Mouse (Mus musculus): ENCODE results near the gene Srek1ip1. TPM values are rescaled to one million over a fixed set of nuclear protein-coding genes. Genes with fewer than 3 reads are reported as not detected.

Gene Srek1ip1
- polyA plus RNA-seq, 1 experiment from 2014 or later, result 12.9 TPM

DNA sequence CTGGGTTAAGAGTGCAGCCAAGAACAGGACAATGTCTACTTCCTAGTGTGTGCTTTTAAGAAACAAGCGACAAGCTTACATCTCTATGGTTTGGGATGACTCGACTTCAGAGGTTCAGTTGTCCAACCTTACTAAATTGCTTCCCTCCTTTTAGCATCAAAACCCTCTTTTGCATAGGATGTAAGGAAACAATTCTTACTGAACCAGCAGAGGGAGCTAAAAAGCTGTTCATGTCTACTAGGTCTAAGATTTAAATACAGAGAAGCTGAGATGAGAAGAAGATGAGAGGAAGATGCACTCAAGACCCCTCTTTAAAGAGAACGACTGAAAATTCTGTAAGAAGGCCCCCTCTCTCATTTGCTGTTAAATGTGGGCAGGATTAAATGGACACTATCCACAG, 13.4 kb downstream of the Srek1ip1 start:
- Histone ChIP-seq H3K4me3 (replicated peaks) (no peak overlapping the region), H3K27ac (replicated peaks) (no peak overlapping the region), H3K36me3 (peaks cover 25% of the 10 kb centered on the region), H3K9me3 (replicated peaks) (no peaks in the 10 kb centered on the region), H3K4me1 (no peaks in the 10 kb centered on the region), H3K27me3 (replicated peaks) (no peaks in the 10 kb centered on the region), H3K9ac (replicated peaks) (no peak overlapping the region), H3K4me2 (no peak overlapping the region)
- 67% methylated on average over 3 of the region's 3 CpGs for whole genome bisulfite sequencing
- no peak for ATAC-seq (ENCODE audit: low FRiP score)

DNA sequence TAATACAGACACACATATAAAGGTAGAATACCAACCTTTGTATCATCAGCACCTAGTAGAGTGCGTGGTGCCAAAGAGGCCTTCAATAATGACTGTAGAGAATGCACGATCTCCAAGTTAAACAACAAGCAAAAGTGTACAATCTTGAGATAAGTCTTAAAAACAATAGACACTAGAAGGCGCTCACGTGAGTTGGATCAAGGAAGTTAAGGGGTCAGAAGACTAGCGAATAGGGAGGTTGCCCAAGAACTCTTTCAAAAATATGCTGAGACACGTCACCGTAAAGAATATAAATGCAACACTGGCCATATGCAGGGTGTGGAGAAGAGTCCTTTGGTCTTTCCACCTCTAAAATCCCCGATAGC, 24.0 kb downstream of the Srek1ip1 start:
- peak overlapping the region; percentile 86 for H3K4me3 ChIP-seq (replicated peaks)
- no peaks in the 10 kb centered on the region for H3K27me3 ChIP-seq (replicated peaks)
- peak overlapping the region; percentile 85 for H3K9ac ChIP-seq (replicated peaks)
- 10% methylated on average over 8 of the region's 8 CpGs for WGBS
- H3K4me1 ChIP-seq, result peaks cover 20% of the 10 kb centered on the region
- H3K9me3 ChIP-seq (replicated peaks), result no peaks in the 10 kb centered on the region
- peak overlapping the region; percentile 81 for H3K4me2 ChIP-seq
- H3K27ac ChIP-seq (replicated peaks), result peak overlapping the region; percentile 85
- no peaks in the 10 kb centered on the region for H3K36me3 ChIP-seq
- ATAC-seq (ENCODE audit: low FRiP score), result peak; percentile 55

DNA sequence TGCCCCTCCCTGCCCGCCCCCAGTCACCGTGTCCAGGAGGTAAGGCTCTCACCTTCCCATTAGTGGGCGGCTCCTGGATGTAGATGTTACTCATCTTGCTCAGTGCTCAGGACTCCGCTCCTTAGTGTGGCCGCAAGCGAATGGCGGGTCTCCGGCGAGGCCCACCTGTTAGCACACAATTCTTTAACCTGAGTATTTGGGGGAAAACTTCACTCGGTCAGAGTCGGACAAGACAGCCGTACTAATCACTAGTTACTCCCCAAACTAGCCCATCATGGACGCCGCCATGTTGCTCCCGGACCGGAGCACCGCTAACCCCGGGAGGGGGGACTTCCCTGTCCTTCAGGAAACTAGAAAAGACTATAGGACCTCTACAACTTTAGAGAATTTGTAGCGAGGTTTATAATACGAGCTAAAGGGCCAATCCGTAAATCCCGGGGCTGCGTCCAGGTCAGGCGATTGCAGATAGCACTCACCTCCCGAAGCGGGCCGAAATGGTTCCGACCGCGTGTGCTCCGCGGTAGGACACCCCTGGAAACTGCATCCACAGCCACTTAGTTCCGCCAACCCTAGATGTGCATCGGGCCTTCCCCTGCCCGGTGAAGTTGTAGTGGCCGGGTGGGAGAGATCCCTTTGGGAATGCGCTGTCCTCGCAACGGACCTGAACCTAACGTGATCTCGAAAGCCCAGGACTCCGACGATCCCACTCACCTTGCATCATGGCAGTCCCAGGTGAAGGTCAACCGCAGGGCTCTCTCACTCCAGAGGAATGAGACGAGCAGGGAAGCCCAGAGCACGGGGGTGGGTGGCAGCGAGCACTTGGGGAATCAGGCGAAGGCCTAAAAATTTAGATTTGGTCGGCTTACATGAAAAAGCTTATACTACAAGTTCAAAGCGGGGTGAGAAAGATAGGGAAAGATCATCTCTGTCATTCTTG, 24.6 kb downstream of the Srek1ip1 start, which contains the start of gene Cwc27:
TSS of gene Cwc27 (minus strand) at position 508 of the 937 bp plus-strand sequence.
- WGBS, result under 1% methylated on average over 50 of the region's 50 CpGs
- peaks cover 20% of the 10 kb centered on the region for H3K4me1 ChIP-seq
- H3K4me3 ChIP-seq (replicated peaks), result peak within 1 kb of the TSS; percentile 86
- peak; percentile 96 for ATAC-seq (ENCODE audit: low FRiP score)
- H3K9ac ChIP-seq (replicated peaks), result peak within 1 kb of the TSS; percentile 85
- no peaks in the 10 kb centered on the region for H3K36me3 ChIP-seq
- peak within 1 kb of the TSS; percentile 81 for H3K4me2 ChIP-seq
- H3K9me3 ChIP-seq (replicated peaks), result no peaks in the 10 kb centered on the region
- H3K27me3 ChIP-seq (replicated peaks), result no peaks in the 10 kb centered on the region
- H3K27ac ChIP-seq (replicated peaks), result peak within 1 kb of the TSS; percentile 85

DNA sequence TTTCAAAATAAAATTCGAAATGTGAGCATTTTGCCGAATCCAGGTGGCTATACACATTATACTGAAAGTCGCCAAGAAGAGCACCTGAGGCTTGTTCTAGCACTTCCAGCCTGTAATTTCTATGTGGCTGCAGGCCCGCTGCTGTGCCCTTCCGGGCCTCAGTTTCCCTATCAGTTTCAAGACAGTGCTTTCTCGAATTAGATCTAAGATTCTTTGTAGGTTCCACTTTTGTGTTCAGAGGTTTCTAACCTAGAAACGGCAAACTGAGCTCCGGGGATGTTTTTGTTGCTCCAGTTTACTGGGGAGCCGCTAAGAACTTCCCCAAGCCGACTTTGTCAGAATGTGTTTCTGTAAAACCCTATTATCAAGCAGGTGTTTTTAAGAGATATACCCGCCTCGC, 25.4 kb downstream of the Srek1ip1 start:
- Histone ChIP-seq H3K4me2 (peak overlapping the region; percentile 81), H3K9me3 (replicated peaks) (no peaks in the 10 kb centered on the region), H3K4me3 (replicated peaks) (peak overlapping the region; percentile 86), H3K4me1 (peaks cover 22% of the 10 kb centered on the region), H3K27me3 (replicated peaks) (no peaks in the 10 kb centered on the region), H3K9ac (replicated peaks) (peak overlapping the region; percentile 85), H3K27ac (replicated peaks) (no peak overlapping the region), H3K36me3 (no peaks in the 10 kb centered on the region)
- ATAC-seq (ENCODE audit: low FRiP score), result no peak
- WGBS, result 58% methylated on average over 12 of the region's 12 CpGs

DNA sequence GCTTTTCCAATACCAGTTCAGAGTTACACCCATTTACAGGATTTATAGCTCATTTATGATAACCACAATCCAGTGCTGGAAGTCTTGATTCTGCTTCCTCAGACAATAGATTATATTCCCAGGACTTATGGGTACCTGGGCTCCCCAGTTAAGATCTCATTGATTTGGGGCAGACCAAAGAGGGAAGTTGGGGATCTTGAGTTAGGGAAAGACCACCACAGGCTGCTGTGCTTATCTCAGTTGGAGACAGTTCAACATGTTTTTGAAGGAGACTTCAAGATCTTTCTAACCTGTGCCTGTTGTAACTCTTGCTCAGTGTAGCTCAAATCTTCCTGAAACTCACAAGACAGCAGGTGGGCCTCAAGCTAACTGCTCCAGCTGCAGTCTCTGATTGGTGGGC, 28.9 kb downstream of the Srek1ip1 start:
- Histone ChIP-seq H3K4me3 (replicated peaks) (no peak overlapping the region), H3K27ac (replicated peaks) (no peak overlapping the region), H3K27me3 (replicated peaks) (no peaks in the 10 kb centered on the region), H3K9me3 (replicated peaks) (no peaks in the 10 kb centered on the region), H3K4me1 (peaks cover 16% of the 10 kb centered on the region), H3K4me2 (no peak overlapping the region), H3K9ac (replicated peaks) (no peak overlapping the region), H3K36me3 (no peaks in the 10 kb centered on the region)
- no peak for ATAC-seq (ENCODE audit: low FRiP score)

DNA sequence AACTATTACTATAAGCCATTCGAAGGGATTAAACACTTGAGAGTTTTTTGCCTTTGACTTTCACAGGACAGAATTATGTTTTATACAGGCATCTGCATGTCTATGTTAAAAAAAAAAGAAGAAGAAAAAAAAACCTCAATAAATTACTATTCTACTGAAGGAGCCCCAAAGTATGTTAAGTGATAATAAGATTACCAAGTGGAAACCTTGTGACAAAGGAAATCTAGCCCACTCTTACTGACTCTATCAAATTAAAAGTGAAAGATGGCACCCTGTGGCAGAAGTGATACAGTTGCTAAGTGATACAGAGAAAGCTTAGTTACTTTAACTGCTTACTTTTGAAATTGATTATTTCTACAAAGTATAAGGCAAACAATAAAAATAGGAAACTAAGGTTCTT, 29.6 kb downstream of the Srek1ip1 start:
- Histone ChIP-seq H3K27ac (replicated peaks) (no peak overlapping the region), H3K27me3 (replicated peaks) (no peaks in the 10 kb centered on the region), H3K9ac (replicated peaks) (no peak overlapping the region), H3K36me3 (no peaks in the 10 kb centered on the region), H3K9me3 (replicated peaks) (no peaks in the 10 kb centered on the region), H3K4me2 (no peak overlapping the region), H3K4me3 (replicated peaks) (no peak overlapping the region), H3K4me1 (peaks cover 15% of the 10 kb centered on the region)
- ATAC-seq (ENCODE audit: low FRiP score), result no peak
- 92% methylated on average over 1 of the region's 1 CpGs for WGBS

DNA sequence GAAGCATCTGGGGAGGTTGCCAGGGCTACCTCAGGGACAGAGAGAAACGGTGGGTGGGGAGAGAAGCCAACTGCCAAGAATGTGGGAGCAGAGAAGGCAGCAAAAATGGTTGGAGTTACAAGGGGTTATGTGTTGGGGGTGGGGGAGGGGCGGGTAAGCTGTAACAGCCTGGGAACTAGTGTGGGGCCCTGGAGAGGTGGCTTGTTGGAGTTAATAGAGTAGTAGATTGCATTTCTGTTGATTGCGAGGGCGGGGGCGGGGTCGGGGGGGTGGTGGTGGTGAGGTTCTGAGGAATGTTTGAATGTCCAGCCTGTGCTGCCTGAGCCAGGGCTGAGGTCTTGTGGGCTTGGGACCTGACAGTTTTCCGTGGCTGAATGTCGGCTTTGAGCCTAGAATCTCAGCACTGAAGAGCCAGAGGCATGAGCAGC, 30.1 kb downstream of the Srek1ip1 start:
- H3K9ac ChIP-seq (replicated peaks), result no peak overlapping the region
- peak overlapping the region; percentile 26; the same call in 1 of the 2 replicates for H3K4me2 ChIP-seq
- WGBS, result 14% methylated on average over 8 of the region's 8 CpGs
- no peaks in the 10 kb centered on the region for H3K36me3 ChIP-seq
- peak; percentile 67; the same call in 1 of the 2 replicates for ATAC-seq (ENCODE audit: low FRiP score)
- H3K4me1 ChIP-seq, result peaks cover 14% of the 10 kb centered on the region
- H3K9me3 ChIP-seq (replicated peaks), result no peaks in the 10 kb centered on the region
- no peaks in the 10 kb centered on the region for H3K27me3 ChIP-seq (replicated peaks)
- peak overlapping the region; percentile 56 for H3K27ac ChIP-seq (replicated peaks)
- no peak overlapping the region for H3K4me3 ChIP-seq (replicated peaks)

DNA sequence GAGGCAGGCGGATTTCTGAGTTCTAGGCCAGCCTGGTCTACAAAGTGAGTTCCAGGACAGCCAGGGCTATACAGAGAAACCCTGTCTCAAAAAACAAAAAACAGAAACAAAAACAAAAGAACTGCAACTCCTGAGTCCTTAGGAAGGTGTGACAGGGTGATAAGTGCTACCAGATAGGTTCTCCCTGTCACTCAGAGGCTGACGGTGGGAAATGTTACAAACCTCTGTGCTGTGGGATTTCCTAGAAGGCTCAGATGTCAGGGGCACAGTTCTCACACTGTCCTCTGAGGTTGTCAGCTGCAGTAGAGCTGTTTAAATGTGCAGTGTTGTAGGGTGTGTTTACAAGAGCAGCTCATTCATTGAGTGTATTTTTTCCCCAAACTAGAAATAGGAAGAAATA, 33.2 kb downstream of the Srek1ip1 start:
- Histone ChIP-seq H3K4me2 (no peak overlapping the region), H3K9ac (replicated peaks) (no peak overlapping the region), H3K27ac (replicated peaks) (no peak overlapping the region), H3K36me3 (peaks cover 21% of the 10 kb centered on the region), H3K27me3 (replicated peaks) (no peaks in the 10 kb centered on the region), H3K9me3 (replicated peaks) (no peaks in the 10 kb centered on the region), H3K4me1 (peaks cover 4% of the 10 kb centered on the region; the same call in 1 of the 2 replicates), H3K4me3 (replicated peaks) (no peak overlapping the region)
- WGBS, result 88% methylated on average over 2 of the region's 2 CpGs
- no peak for ATAC-seq (ENCODE audit: low FRiP score)

DNA sequence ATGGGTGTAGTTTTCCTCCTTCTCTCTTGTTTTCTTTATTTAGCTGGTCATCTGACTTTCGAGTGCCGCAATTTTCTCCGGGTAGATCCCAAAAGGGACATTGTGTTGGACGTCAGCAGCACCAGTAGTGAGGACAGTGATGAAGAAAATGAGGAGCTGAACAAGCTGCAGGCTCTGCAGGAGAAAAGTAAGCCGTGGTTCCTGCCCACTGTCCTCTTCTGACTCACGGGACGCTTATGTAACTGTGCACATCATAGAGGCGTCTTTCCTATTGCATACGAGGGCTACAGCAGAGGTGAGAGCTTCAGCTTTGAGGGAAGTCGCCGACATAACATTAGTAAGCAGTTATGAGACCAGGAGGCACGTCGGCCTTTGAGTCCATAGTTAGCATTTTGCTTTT, 40.5 kb downstream of the Srek1ip1 start:
- Histone ChIP-seq H3K27ac (replicated peaks) (no peak overlapping the region), H3K9ac (replicated peaks) (no peak overlapping the region), H3K9me3 (replicated peaks) (no peaks in the 10 kb centered on the region), H3K4me1 (no peaks in the 10 kb centered on the region), H3K36me3 (peaks cover 46% of the 10 kb centered on the region), H3K4me2 (no peak overlapping the region), H3K4me3 (replicated peaks) (no peak overlapping the region), H3K27me3 (replicated peaks) (no peaks in the 10 kb centered on the region)
- no peak for ATAC-seq (ENCODE audit: low FRiP score)
- WGBS, result 96% methylated on average over 13 of the region's 13 CpGs

DNA sequence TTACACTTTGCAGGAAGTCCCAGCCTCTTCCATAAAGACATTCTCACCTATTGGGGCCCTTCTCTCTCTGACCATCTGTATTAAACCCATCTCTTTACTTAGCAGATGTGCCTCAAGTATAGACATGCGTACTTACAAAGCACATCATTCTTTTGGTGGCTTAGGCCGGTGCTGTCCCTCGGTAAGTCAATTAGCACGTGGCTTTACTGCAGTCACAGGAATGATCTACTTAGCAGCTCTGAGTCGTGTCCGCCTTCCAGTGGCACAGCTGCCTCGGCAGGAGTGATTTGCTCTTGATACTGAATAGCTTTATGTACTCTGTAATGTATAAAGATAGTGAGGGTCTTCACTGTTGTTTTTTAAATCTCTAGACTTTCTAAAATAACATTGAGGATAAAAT, 45.3 kb downstream of the Srek1ip1 start:
- Histone ChIP-seq H3K4me1 (no peaks in the 10 kb centered on the region), H3K9ac (replicated peaks) (no peak overlapping the region), H3K4me2 (no peak overlapping the region), H3K36me3 (peaks cover 29% of the 10 kb centered on the region), H3K4me3 (replicated peaks) (no peak overlapping the region), H3K27ac (replicated peaks) (no peak overlapping the region), H3K27me3 (replicated peaks) (no peaks in the 10 kb centered on the region), H3K9me3 (replicated peaks) (no peaks in the 10 kb centered on the region)
- 63% methylated on average over 7 of the region's 7 CpGs for WGBS
- ATAC-seq (ENCODE audit: low FRiP score), result no peak

DNA sequence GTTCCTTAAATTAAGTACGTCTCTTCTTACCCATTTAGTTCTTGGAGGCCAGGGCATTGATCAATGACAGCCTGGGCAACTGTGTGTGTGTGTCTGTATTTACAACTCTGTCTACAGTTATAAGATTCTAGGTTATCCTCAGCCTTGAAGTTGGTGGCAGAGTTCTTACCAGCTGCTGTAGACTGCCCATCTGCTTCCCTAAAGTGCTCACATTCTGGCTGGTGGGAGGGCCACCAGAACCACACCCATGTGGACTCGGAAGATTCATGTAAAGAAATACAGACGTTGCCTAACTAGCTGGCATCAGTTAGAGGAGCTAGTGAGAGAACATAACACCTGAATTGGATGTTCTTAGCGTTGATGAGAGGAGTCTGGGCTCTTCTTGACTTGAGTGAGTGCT, 49.7 kb downstream of the Srek1ip1 start:
- Histone ChIP-seq H3K4me3 (replicated peaks) (no peak overlapping the region), H3K4me1 (no peaks in the 10 kb centered on the region), H3K27me3 (replicated peaks) (no peaks in the 10 kb centered on the region), H3K9ac (replicated peaks) (no peak overlapping the region), H3K27ac (replicated peaks) (no peak overlapping the region), H3K4me2 (no peak overlapping the region), H3K9me3 (replicated peaks) (no peaks in the 10 kb centered on the region), H3K36me3 (peaks cover 10% of the 10 kb centered on the region)
- ATAC-seq (ENCODE audit: low FRiP score), result no peak
- WGBS, result 85% methylated on average over 4 of the region's 4 CpGs

All from neural tube, embryonic 15.5 days (tissue).